Mouse (Mus musculus): ENCODE results near the gene Il12b. TPM values are rescaled to one million over a fixed set of nuclear protein-coding genes. Genes with fewer than 3 reads are reported as not detected.
"Not testable (repeated sequence)": the region's sequence is repeated elsewhere in the genome, so short reads cannot be mapped to it uniquely, and the experiment has no call there.

Gene Il12b
- total RNA-seq, 1 experiment from 2014 or later = not detected

- DNase-seq = no peak
These were observed 12.4 kb downstream of the Il12b start for GRCm38 (mm10) chr11:44412276-44412675.

GRCm38 (mm10) chr11:44413371-44413770, 13.5 kb downstream of the Il12b start:
- no peak for DNase-seq

- DNase-seq = no peak
These were observed 14.7 kb downstream of the Il12b start for GRCm38 (mm10) chr11:44414605-44415004.

GRCm38 (mm10) chr11:44417403-44417802, 17.5 kb downstream of the Il12b start:
- DNase-seq = no peak

- DNase-seq = no peak
These were observed 22.7 kb downstream of the Il12b start for GRCm38 (mm10) chr11:44422337-44423111.

GRCm38 (mm10) chr11:44423261-44423660, 23.4 kb downstream of the Il12b start:
- no peak for DNase-seq

GRCm38 (mm10) chr11:44423955-44424354, 24.1 kb downstream of the Il12b start:
- DNase-seq = no peak

- no peak for DNase-seq
These were observed 25.1 kb downstream of the Il12b start for GRCm38 (mm10) chr11:44425006-44425405.

GRCm38 (mm10) chr11:44425626-44426025, 25.8 kb downstream of the Il12b start:
- DNase-seq = peak; percentile 28

- no peak for DNase-seq
These were observed 28.1 kb downstream of the Il12b start for GRCm38 (mm10) chr11:44427951-44428350.

- no peak for DNase-seq
These were observed 30.2 kb downstream of the Il12b start for GRCm38 (mm10) chr11:44430036-44430435.

GRCm38 (mm10) chr11:44437786-44438185, 37.9 kb downstream of the Il12b start:
- no peak for DNase-seq

GRCm38 (mm10) chr11:44451046-44451445, 51.2 kb downstream of the Il12b start:
- no peak for DNase-seq

GRCm38 (mm10) chr11:44452016-44452415, 52.2 kb downstream of the Il12b start:
- not testable (repeated sequence) for DNase-seq

- peak; percentile 43 for DNase-seq
These were observed 53.6 kb downstream of the Il12b start for GRCm38 (mm10) chr11:44453423-44453822.

- DNase-seq = no peak
These were observed 61.6 kb downstream of the Il12b start for GRCm38 (mm10) chr11:44461493-44461892.

Other genes with a start within 250 kb of the Il12b start
- gene Ublcp1, start 70.4 kb downstream of the Il12b start, total RNA-seq (2021) = 48.2 and 49.6 TPM in 2 replicates
- gene Rnf145, start 118.9 kb downstream of the Il12b start, total RNA-seq (2021) = 61.7 and 111 TPM in 2 replicates
- gene Ebf1, start 217.3 kb downstream of the Il12b start, total RNA-seq (2021) = 18.3 and 25.6 TPM in 2 replicates